Mouse (Mus musculus): ENCODE measurements around the gene 4930467E23Rik. TPM values are rescaled to one million over a fixed set of nuclear protein-coding genes. Genes with fewer than 3 reads are reported as not detected.
"Not testable (repeated sequence)": the region's sequence is repeated elsewhere in the genome, so short reads cannot be mapped to it uniquely, and the experiment has no call there.

4930467E23Rik gene
- polyA plus RNA-seq, 1 experiment from 2014 or later = not detected

- not testable (repeated sequence) for H3K36me3 ChIP-seq (ENCODE audit: control insufficient read depth, insufficient read depth, low read length); H3K9me3 ChIP-seq (ENCODE audit: control insufficient read depth, low read length); H3K4me3 ChIP-seq (ENCODE audit: low read depth, low read length); H3K27ac ChIP-seq (ENCODE audit: low read depth, low read length); H3K9ac ChIP-seq (ENCODE audit: low read depth, low read length); H3K4me1 ChIP-seq (replicated peaks; ENCODE audit: control insufficient read depth, insufficient read depth, low read length); ATAC-seq (ENCODE audit: low FRiP score); DNase-seq (ENCODE audit: low spot score); H3K4me2 ChIP-seq (replicated peaks; ENCODE audit: low read depth, low read length); H3K27me3 ChIP-seq (ENCODE audit: control insufficient read depth, insufficient read depth, low read length)
- 83% methylated on average over 2 of the region's 3 CpGs for WGBS
Observed at GRCm38 (mm10) chr8:19715266-19715665, 14.1 kb upstream of the 4930467E23Rik start.

- not testable (repeated sequence) for H3K27me3 ChIP-seq (ENCODE audit: control insufficient read depth, insufficient read depth, low read length); H3K4me3 ChIP-seq (ENCODE audit: low read depth, low read length); H3K4me1 ChIP-seq (replicated peaks; ENCODE audit: control insufficient read depth, insufficient read depth, low read length); ATAC-seq (ENCODE audit: low FRiP score); H3K27ac ChIP-seq (ENCODE audit: low read depth, low read length); H3K36me3 ChIP-seq (ENCODE audit: control insufficient read depth, insufficient read depth, low read length); H3K9ac ChIP-seq (ENCODE audit: low read depth, low read length); H3K4me2 ChIP-seq (replicated peaks; ENCODE audit: low read depth, low read length); H3K9me3 ChIP-seq (ENCODE audit: control insufficient read depth, low read length); DNase-seq (ENCODE audit: low spot score)
- WGBS = 94% methylated on average over 3 of the region's 3 CpGs
Observed at GRCm38 (mm10) chr8:19717851-19718250, 11.5 kb upstream of the 4930467E23Rik start.

GRCm38 (mm10) chr8:19719513-19719912 is 9.9 kb upstream of the 4930467E23Rik start:
- H3K9ac ChIP-seq (ENCODE audit: low read depth, low read length); ATAC-seq (ENCODE audit: low FRiP score); H3K36me3 ChIP-seq (ENCODE audit: control insufficient read depth, insufficient read depth, low read length); H3K27ac ChIP-seq (ENCODE audit: low read depth, low read length); H3K4me3 ChIP-seq (ENCODE audit: low read depth, low read length); H3K9me3 ChIP-seq (ENCODE audit: control insufficient read depth, low read length); H3K4me1 ChIP-seq (replicated peaks; ENCODE audit: control insufficient read depth, insufficient read depth, low read length); DNase-seq (ENCODE audit: low spot score); H3K27me3 ChIP-seq (ENCODE audit: control insufficient read depth, insufficient read depth, low read length); H3K4me2 ChIP-seq (replicated peaks; ENCODE audit: low read depth, low read length): not testable (repeated sequence)
- 70% methylated on average over 3 of the region's 3 CpGs for WGBS

GRCm38 (mm10) chr8:19724871-19725270 is 4.5 kb upstream of the 4930467E23Rik start:
- H3K9me3 ChIP-seq (ENCODE audit: control insufficient read depth, low read length); ATAC-seq (ENCODE audit: low FRiP score); H3K4me1 ChIP-seq (replicated peaks; ENCODE audit: control insufficient read depth, insufficient read depth, low read length); H3K9ac ChIP-seq (ENCODE audit: low read depth, low read length); H3K36me3 ChIP-seq (ENCODE audit: control insufficient read depth, insufficient read depth, low read length); H3K4me3 ChIP-seq (ENCODE audit: low read depth, low read length); H3K27ac ChIP-seq (ENCODE audit: low read depth, low read length); H3K27me3 ChIP-seq (ENCODE audit: control insufficient read depth, insufficient read depth, low read length); DNase-seq (ENCODE audit: low spot score); H3K4me2 ChIP-seq (replicated peaks; ENCODE audit: low read depth, low read length): not testable (repeated sequence)
- 59% methylated on average over 2 of the region's 2 CpGs for WGBS

- not testable (repeated sequence) for H3K4me1 ChIP-seq (replicated peaks; ENCODE audit: control insufficient read depth, insufficient read depth, low read length); H3K4me2 ChIP-seq (replicated peaks; ENCODE audit: low read depth, low read length); H3K4me3 ChIP-seq (ENCODE audit: low read depth, low read length); DNase-seq (ENCODE audit: low spot score); ATAC-seq (ENCODE audit: low FRiP score); H3K27me3 ChIP-seq (ENCODE audit: control insufficient read depth, insufficient read depth, low read length); H3K9ac ChIP-seq (ENCODE audit: low read depth, low read length); H3K9me3 ChIP-seq (ENCODE audit: control insufficient read depth, low read length); H3K27ac ChIP-seq (ENCODE audit: low read depth, low read length); H3K36me3 ChIP-seq (ENCODE audit: control insufficient read depth, insufficient read depth, low read length)
Observed at GRCm38 (mm10) chr8:19751773-19752172, 22.4 kb downstream of the 4930467E23Rik start.

- DNase-seq (ENCODE audit: low spot score); H3K27ac ChIP-seq (ENCODE audit: low read depth, low read length); H3K36me3 ChIP-seq (ENCODE audit: control insufficient read depth, insufficient read depth, low read length); H3K9me3 ChIP-seq (ENCODE audit: control insufficient read depth, low read length); H3K4me3 ChIP-seq (ENCODE audit: low read depth, low read length); H3K9ac ChIP-seq (ENCODE audit: low read depth, low read length); H3K4me2 ChIP-seq (replicated peaks; ENCODE audit: low read depth, low read length); ATAC-seq (ENCODE audit: low FRiP score); H3K27me3 ChIP-seq (ENCODE audit: control insufficient read depth, insufficient read depth, low read length); H3K4me1 ChIP-seq (replicated peaks; ENCODE audit: control insufficient read depth, insufficient read depth, low read length): not testable (repeated sequence)
- 75% methylated on average over 2 of the region's 3 CpGs for WGBS
Observed at GRCm38 (mm10) chr8:19754178-19754577, 24.8 kb downstream of the 4930467E23Rik start.

GRCm38 (mm10) chr8:19754961-19755360 is 25.6 kb downstream of the 4930467E23Rik start:
- not testable (repeated sequence) for H3K9ac ChIP-seq (ENCODE audit: low read depth, low read length); H3K4me1 ChIP-seq (replicated peaks; ENCODE audit: control insufficient read depth, insufficient read depth, low read length); H3K27ac ChIP-seq (ENCODE audit: low read depth, low read length); H3K27me3 ChIP-seq (ENCODE audit: control insufficient read depth, insufficient read depth, low read length); H3K4me3 ChIP-seq (ENCODE audit: low read depth, low read length); ATAC-seq (ENCODE audit: low FRiP score); DNase-seq (ENCODE audit: low spot score); H3K4me2 ChIP-seq (replicated peaks; ENCODE audit: low read depth, low read length); H3K9me3 ChIP-seq (ENCODE audit: control insufficient read depth, low read length); H3K36me3 ChIP-seq (ENCODE audit: control insufficient read depth, insufficient read depth, low read length)
- 86% methylated on average over 3 of the region's 3 CpGs for WGBS

- H3K9ac ChIP-seq (ENCODE audit: low read depth, low read length); H3K27ac ChIP-seq (ENCODE audit: low read depth, low read length); H3K9me3 ChIP-seq (ENCODE audit: control insufficient read depth, low read length); ATAC-seq (ENCODE audit: low FRiP score); H3K4me3 ChIP-seq (ENCODE audit: low read depth, low read length); H3K4me2 ChIP-seq (replicated peaks; ENCODE audit: low read depth, low read length); H3K4me1 ChIP-seq (replicated peaks; ENCODE audit: control insufficient read depth, insufficient read depth, low read length); DNase-seq (ENCODE audit: low spot score); H3K27me3 ChIP-seq (ENCODE audit: control insufficient read depth, insufficient read depth, low read length); H3K36me3 ChIP-seq (ENCODE audit: control insufficient read depth, insufficient read depth, low read length): not testable (repeated sequence)
- 87% methylated on average over 5 of the region's 5 CpGs for WGBS
Observed at GRCm38 (mm10) chr8:19761660-19762059, 32.3 kb downstream of the 4930467E23Rik start.

GRCm38 (mm10) chr8:19762860-19763592 is 33.6 kb downstream of the 4930467E23Rik start:
- not testable (repeated sequence) for H3K9me3 ChIP-seq (ENCODE audit: control insufficient read depth, low read length); DNase-seq (ENCODE audit: low spot score); ATAC-seq (ENCODE audit: low FRiP score); H3K27ac ChIP-seq (ENCODE audit: low read depth, low read length); H3K4me1 ChIP-seq (replicated peaks; ENCODE audit: control insufficient read depth, insufficient read depth, low read length); H3K4me2 ChIP-seq (replicated peaks; ENCODE audit: low read depth, low read length); H3K27me3 ChIP-seq (ENCODE audit: control insufficient read depth, insufficient read depth, low read length); H3K4me3 ChIP-seq (ENCODE audit: low read depth, low read length); H3K9ac ChIP-seq (ENCODE audit: low read depth, low read length); H3K36me3 ChIP-seq (ENCODE audit: control insufficient read depth, insufficient read depth, low read length)
- 66% methylated on average over 4 of the region's 4 CpGs for WGBS
